Mouse (Mus musculus): ENCODE results near the gene Myo9a. TPM values are rescaled to one million over a fixed set of nuclear protein-coding genes. Genes with fewer than 3 reads are reported as not detected.

The Myo9a gene
- 1 to 10 TPM; 7.4 to 7.5 TPM for total RNA-seq (2021)
- long read RNA-seq, experiment 1, partial matches to known transcripts: 1 of 1 reads
- long read RNA-seq, experiment 1, other reads (novel, unspliced or antisense): 0 of 1 reads
- long read RNA-seq, experiment 2, full-length matches to known transcripts: 1 of 2 reads
- long read RNA-seq, experiment 2, partial matches to known transcripts: 0 of 2 reads
- long read RNA-seq, experiment 2, other reads (novel, unspliced or antisense): 1 of 2 reads

- peak; percentile 99 for DNase-seq (ENCODE audit: low spot score)
Observed at GRCm38 (mm10) chr9:59750267-59751065, at the start of gene Myo9a, which contains the start of gene Senp8. Gene Myo9a (plus strand): TSS chr9:59750896. Gene Senp8 (minus strand): TSS chr9:59750710.

GRCm38 (mm10) chr9:59701094-59701493, 49.6 kb upstream of the Myo9a start:
- no peak for DNase-seq (ENCODE audit: low spot score)

DNA sequence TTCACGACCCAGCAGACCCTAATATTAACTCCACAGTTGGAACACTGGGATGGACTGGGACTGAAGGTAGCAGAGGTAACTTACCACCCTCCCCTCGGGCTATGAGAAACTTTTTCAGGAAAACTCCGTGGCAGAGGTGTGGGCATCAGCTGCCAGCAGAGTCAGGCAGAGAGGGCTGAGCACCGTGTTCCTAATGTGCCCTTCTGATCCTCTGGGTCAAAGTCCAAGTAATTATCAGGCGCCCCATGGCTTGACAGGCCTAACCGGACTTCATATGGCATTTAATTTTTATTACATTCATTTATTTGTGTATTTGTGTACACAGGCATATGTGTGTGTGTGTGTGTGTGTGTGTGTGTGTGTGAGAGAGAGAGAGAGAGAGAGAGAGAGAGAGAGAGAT, 47.6 kb upstream of the Myo9a start:
- DNase-seq (ENCODE audit: low spot score): no peak

GRCm38 (mm10) chr9:59706850-59707825, 43.6 kb upstream of the Myo9a start:
- DNase-seq (ENCODE audit: low spot score): no peak

- DNase-seq (ENCODE audit: low spot score): peak; percentile 39
Observed at GRCm38 (mm10) chr9:59709225-59709624, 41.5 kb upstream of the Myo9a start.

DNA sequence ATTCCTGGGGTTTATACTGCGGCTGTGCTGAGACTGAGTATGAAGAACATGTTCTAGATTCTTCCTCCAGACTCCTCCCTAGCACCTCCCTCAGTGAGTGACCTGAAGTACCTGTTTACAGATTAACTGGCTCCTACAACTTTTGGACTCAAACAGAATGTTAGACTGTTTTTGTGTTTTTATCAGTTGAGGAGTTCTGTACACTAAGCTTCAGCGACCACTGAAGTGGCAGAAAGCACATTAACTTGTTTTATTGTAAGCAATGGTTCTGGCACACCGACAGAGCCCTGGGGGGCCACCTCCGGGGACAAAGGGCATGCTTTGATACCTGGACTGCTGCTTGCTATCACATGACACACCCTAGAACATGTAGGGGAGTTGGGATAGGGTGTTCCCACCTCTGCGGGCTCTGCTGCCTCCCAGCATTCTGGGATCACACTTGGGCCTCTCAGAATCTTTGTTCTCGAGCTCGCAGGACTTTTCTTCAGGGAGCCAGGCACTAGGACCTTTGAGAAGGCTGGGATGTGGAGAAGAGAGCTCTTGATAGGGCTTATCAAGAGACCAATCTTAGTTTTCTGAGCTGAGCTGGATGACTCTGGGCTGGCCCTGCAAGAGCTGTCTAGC, 34.3 kb upstream of the Myo9a start:
- DNase-seq (ENCODE audit: low spot score): no peak

DNA sequence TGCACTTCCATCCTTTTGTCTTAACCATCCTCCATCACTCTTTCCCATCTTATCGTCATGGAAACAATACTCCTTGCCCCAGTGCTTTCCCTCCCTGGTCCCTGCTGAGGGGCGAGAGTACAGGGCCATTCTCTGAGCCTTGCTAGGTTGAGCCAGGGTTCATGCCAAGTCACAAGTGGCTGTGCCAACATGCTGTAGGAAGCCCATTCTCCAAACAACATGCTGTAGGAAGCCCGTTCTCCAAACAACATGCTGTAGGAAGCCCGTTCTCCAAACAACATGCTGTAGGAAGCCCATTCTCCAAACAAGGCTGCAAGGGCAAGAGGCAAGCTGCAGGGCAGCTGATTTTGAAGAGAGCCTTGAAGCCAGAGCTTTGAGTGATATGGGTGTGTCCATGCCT, 32.5 kb upstream of the Myo9a start:
- no peak for DNase-seq (ENCODE audit: low spot score)

- DNase-seq (ENCODE audit: low spot score): no peak
Observed at GRCm38 (mm10) chr9:59721144-59721543, 29.6 kb upstream of the Myo9a start.

DNA sequence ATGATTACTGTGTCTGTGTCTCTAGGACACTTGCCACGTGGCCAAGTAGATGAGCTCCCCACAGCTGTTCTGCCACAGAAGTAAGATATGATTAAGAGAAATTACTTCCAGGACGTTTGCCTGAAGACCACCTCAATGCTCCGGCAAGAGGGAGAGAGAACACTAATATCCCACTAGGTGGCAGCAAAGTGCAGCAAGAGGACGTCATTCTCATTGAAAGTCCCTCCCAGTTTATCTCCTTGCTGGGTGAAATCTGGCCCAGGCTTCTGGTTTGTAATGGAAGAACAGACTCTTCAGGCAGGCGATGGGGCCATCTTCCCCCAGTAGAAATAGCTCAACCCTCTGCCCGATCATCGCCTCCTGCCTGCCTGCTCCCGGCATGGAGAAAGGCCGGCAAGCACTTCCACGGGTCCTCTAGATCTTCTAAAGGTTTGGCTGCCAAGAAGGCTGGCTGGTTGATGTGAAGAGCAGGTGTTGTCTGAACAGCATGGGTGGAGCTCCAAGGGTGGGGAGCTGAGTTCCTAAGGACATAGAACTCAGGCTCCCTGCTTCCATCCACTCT, 27.5 kb upstream of the Myo9a start:
- peak; percentile 83 for DNase-seq (ENCODE audit: low spot score)

DNA sequence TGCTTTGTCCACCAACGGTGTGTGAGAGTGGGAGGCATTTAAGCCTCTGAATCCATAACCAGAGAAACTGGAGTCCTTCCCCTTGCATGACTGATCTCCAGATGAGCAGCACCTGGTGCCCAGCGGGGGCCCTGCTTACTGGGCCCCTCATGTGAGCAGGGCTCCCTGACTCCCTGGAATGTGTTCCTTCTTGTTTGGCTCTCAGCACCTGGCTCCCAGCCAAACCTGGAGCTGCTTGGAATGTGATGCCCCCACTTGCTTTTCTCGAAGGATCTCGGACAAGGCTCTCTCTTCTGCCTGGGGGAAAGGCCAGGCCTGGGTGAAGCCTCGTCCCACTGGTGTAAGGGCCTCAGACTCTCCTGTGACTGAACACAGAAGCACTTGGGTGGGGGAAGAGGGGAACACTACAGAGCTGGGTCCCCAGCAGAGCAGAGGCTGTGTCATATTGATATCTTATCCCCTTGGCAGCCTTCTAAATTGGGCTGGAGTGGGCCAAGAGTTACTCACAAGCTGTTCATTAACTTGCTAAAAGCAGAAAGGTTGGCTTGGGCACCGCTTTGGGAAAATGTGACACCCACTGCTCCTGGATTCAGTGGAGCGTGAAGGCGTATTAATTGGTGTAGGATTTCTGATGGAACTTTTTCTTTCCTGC, 26.8 kb upstream of the Myo9a start:
- DNase-seq (ENCODE audit: low spot score): no peak

GRCm38 (mm10) chr9:59725515-59725914, 25.2 kb upstream of the Myo9a start:
- no peak for DNase-seq (ENCODE audit: low spot score)

GRCm38 (mm10) chr9:59727569-59728286, 23.0 kb upstream of the Myo9a start:
- DNase-seq (ENCODE audit: low spot score): no peak

DNA sequence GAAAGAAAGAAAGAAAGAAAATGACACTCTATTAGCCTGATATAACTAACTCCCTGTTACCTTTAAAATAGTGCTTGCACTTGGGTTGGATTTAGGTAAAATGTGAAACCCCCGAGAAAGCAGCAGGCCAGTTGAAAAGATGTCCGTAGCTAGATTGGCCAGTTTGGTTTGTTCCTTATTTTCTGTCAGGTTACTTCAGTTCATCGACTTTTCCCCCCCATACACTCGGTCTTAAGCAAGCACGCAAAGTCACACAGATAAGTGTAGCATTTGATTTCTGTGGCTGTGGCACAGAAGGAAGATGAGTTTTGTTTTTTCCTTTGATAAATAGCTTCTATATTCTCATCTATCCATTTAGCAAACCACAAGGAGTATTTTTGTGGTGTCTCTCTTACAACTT, 19.6 kb upstream of the Myo9a start:
- no peak for DNase-seq (ENCODE audit: low spot score)

- no peak for DNase-seq (ENCODE audit: low spot score)
Observed at GRCm38 (mm10) chr9:59733075-59733474, 17.6 kb upstream of the Myo9a start.

DNA sequence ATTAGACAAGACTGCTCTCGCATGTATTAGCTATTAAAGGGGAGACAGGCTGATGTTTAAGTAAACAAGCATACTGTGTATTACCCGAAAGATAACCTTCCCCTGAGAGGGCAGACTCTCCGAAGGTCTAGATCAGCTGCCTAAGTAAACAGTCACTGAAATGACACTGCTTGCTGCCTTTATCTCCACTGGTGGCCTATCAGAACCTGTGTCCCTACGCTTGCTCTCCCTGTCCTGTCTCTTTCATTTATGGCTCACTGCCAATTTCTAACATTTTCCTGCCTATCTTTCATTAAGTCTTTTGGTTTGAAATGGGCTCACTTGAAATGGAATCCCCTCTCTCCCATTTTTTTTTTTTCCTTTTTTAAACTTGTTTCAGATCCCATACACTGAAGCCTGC, 15.3 kb upstream of the Myo9a start:
- DNase-seq (ENCODE audit: low spot score): no peak

- DNase-seq (ENCODE audit: low spot score): no peak
Observed at GRCm38 (mm10) chr9:59740593-59740992, 10.1 kb upstream of the Myo9a start.

- DNase-seq (ENCODE audit: low spot score): no peak
Observed at GRCm38 (mm10) chr9:59743903-59744302, 6.8 kb upstream of the Myo9a start.

- DNase-seq (ENCODE audit: low spot score): no peak
Observed at GRCm38 (mm10) chr9:59748387-59748786, 2.3 kb upstream of the Myo9a start.

- DNase-seq (ENCODE audit: low spot score): no peak
Observed at GRCm38 (mm10) chr9:59748969-59749368, 1.7 kb upstream of the Myo9a start.
